Mouse (Mus musculus): Measurements from ENCODE around the gene 4930469K13Rik. TPM values are rescaled to one million over a fixed set of nuclear protein-coding genes. Genes with fewer than 3 reads are reported as not detected.

4930469K13Rik gene
- polyA plus RNA-seq, 1 experiment from 2014 or later = 0.23 TPM

DNA sequence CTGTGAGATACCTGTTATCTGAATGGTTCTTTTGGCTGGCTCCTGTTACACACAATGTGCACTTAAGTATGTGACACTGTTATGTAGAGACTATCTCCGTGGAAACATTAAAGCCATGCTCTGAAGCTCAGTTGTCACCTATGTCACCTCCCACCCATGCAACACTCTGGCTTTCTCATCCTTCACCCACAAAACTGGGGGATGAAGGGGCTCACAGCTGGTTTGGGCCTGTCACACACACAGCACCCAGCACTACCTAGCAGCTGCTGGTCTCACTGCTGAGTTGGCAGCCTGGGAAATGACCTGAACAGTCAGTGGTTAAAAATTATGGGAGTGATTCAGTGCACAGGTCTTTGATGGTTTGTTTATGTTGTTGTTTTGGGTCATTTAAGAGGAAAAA lies 48.3 kb downstream of the 4930469K13Rik start:
- Histone ChIP-seq H3K9ac (no peak overlapping the region), H3K4me1 (no peaks in the 10 kb centered on the region), H3K4me2 (no peak overlapping the region), H3K27ac (no peak overlapping the region), H3K27me3 (replicated peaks) (no peaks in the 10 kb centered on the region), H3K9me3 (no peaks in the 10 kb centered on the region), H3K4me3 (replicated peaks) (no peak overlapping the region), H3K36me3 (no peaks in the 10 kb centered on the region)
- 80% methylated on average over 1 of the region's 1 CpGs for WGBS
- ATAC-seq (ENCODE audit: insufficient read depth, low FRiP score, low read depth) = no peak

DNA sequence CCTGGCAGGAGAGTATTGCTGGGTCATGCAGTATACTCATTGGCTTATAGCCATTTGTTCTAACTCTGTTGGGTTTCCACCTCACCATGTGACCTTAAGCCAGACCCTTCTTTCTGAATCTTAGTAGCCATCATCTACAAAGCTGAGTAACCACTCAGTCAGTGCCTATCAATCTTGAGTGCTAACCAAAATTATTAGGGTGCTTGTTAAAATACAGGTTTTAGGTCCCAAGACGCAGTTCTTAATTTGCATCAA lies 49.3 kb downstream of the 4930469K13Rik start:
- no peak overlapping the region for H3K9ac ChIP-seq
- no peaks in the 10 kb centered on the region for H3K27me3 ChIP-seq (replicated peaks)
- no peak overlapping the region for H3K4me2 ChIP-seq
- H3K4me1 ChIP-seq = no peaks in the 10 kb centered on the region
- no peaks in the 10 kb centered on the region for H3K9me3 ChIP-seq
- no peak overlapping the region for H3K27ac ChIP-seq
- WGBS = 92% methylated on average over 1 of the region's 1 CpGs
- H3K36me3 ChIP-seq = no peaks in the 10 kb centered on the region
- H3K4me3 ChIP-seq (replicated peaks) = no peak overlapping the region
- no peak for ATAC-seq (ENCODE audit: insufficient read depth, low FRiP score, low read depth)

GRCm38 (mm10) chr11:34048375-34049124 lies 49.8 kb downstream of the 4930469K13Rik start:
- no peak overlapping the region for H3K27ac ChIP-seq
- no peaks in the 10 kb centered on the region for H3K9me3 ChIP-seq
- H3K4me3 ChIP-seq (replicated peaks) = no peak overlapping the region; the same call in 1 of the 2 replicates
- no peak overlapping the region for H3K9ac ChIP-seq
- ATAC-seq (ENCODE audit: insufficient read depth, low FRiP score, low read depth) = no peak
- H3K27me3 ChIP-seq (replicated peaks) = no peaks in the 10 kb centered on the region
- H3K4me1 ChIP-seq = no peaks in the 10 kb centered on the region
- WGBS = 84% methylated on average over 8 of the region's 8 CpGs
- H3K36me3 ChIP-seq = no peaks in the 10 kb centered on the region
- H3K4me2 ChIP-seq = no peak overlapping the region

GRCm38 (mm10) chr11:34047542-34047937 lies 50.8 kb downstream of the 4930469K13Rik start:
- Histone ChIP-seq H3K9ac (no peak overlapping the region), H3K36me3 (no peaks in the 10 kb centered on the region), H3K4me3 (replicated peaks) (peak overlapping the region; percentile 11; the same call in 1 of the 2 replicates), H3K4me2 (no peak overlapping the region), H3K4me1 (no peaks in the 10 kb centered on the region), H3K9me3 (no peaks in the 10 kb centered on the region), H3K27ac (no peak overlapping the region), H3K27me3 (replicated peaks) (no peaks in the 10 kb centered on the region)
- no peak for ATAC-seq (ENCODE audit: insufficient read depth, low FRiP score, low read depth)
- WGBS = 76% methylated on average over 5 of the region's 5 CpGs

DNA sequence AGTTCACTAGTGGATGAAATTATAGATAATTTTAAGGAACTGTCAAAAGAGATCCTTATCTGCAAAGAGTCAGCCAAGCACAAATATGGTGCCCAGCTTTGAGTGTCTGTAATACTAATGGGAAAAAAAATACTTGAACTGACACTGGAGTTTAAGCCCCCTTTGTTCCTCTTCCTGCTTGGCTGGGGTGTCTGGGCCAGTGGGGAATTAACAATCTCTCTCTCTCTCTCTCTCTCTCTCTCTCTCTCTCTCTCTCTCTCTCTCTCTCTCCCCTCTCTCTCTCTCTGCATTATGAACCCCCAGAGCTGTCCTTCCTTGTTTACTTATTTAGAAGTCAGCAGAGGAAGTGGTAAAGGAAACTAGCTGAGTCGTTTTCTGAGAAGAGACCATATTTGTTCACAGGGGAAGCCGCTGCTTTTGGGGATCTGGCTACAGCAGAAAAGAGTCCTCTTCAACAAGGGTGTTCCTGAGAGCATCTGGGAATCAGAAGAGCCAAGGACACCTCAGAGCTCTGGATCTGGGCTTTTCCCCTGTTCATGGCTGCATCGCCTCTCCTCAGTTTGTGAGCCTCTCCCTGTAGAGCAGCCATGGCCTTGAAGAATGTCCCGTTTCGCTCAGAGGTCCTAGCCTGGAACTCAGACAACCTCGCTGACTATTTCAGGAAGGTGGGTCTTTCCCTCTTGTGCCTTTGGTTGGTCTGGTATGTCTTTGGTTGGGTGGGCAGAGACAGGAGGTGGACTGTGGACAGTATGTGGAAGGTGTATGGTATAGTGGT lies 51.4 kb downstream of the 4930469K13Rik start, which contains the start of gene Lcp2:
TSS of gene Lcp2 (plus strand) at position 154 of the 775 bp plus-strand sequence.
- Histone ChIP-seq H3K4me1 (no peaks in the 10 kb centered on the region), H3K36me3 (no peaks in the 10 kb centered on the region), H3K4me3 (replicated peaks) (peak within 1 kb of the TSS; percentile 11; the same call in 1 of the 2 replicates), H3K9me3 (no peaks in the 10 kb centered on the region), H3K9ac (no peak within 1 kb of the TSS), H3K27me3 (replicated peaks) (no peaks in the 10 kb centered on the region), H3K4me2 (no peak within 1 kb of the TSS), H3K27ac (no peak within 1 kb of the TSS)
- 63% methylated on average over 6 of the region's 6 CpGs for WGBS
- ATAC-seq (ENCODE audit: insufficient read depth, low FRiP score, low read depth) = no peak

GRCm38 (mm10) chr11:34042808-34043207 lies 55.5 kb downstream of the 4930469K13Rik start:
- 57% methylated on average over 1 of the region's 1 CpGs for WGBS
- no peak for ATAC-seq (ENCODE audit: insufficient read depth, low FRiP score, low read depth)

GRCm38 (mm10) chr11:34040061-34040460 lies 58.3 kb downstream of the 4930469K13Rik start:
- Histone ChIP-seq H3K9me3 (no peaks in the 10 kb centered on the region), H3K36me3 (no peaks in the 10 kb centered on the region), H3K27ac (no peak overlapping the region), H3K27me3 (replicated peaks) (no peaks in the 10 kb centered on the region), H3K4me2 (no peak overlapping the region), H3K4me3 (replicated peaks) (no peak overlapping the region), H3K4me1 (no peaks in the 10 kb centered on the region), H3K9ac (no peak overlapping the region)
- WGBS = 74% methylated on average over 5 of the region's 5 CpGs
- no peak for ATAC-seq (ENCODE audit: insufficient read depth, low FRiP score, low read depth)

More at GRCm38 (mm10) chr11:34042808-34043207, 55.5 kb downstream of the 4930469K13Rik start:
- no peak overlapping the region for H3K9ac ChIP-seq
- H3K9me3 ChIP-seq = no peaks in the 10 kb centered on the region
- no peaks in the 10 kb centered on the region for H3K4me1 ChIP-seq
- H3K36me3 ChIP-seq = no peaks in the 10 kb centered on the region
- no peak overlapping the region for H3K4me3 ChIP-seq (replicated peaks)
- H3K27ac ChIP-seq = no peak overlapping the region
- no peaks in the 10 kb centered on the region for H3K27me3 ChIP-seq (replicated peaks)
- H3K4me2 ChIP-seq = no peak overlapping the region

DNA sequence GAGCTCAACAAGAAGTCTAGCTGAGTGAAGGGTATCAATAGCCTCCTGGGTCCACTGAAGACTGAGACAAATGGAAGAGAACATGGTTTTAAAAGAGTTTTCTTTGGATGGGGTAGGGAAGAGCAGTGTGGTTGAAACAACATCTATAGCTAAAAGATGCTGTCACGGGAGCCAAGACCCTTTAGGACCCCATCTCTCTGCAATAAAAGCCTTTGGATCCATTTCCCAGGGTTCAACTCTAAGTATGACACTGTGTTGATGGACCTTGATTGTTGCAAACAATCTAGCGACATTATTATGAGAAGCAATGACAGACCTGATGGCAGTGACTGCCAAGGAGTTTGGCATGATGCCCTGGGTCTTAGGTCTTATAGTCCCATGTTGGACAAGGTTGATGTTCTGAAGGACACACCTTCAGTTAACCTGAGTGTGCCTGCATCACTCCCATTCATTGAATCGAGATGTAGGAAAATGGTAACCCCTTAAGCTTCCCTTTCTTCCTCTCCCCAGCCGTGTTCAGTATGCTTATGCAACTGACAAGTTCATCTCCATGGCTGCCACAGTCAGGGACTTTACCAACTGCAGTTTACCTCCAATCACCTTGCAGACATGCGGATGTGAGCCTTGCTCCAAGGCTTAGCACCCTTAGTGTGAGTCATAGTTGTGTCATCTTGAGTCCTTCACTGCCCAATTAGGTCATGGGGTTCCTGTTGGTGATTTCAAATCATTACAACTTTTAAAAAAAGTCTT lies 62.3 kb downstream of the 4930469K13Rik start:
- no peak for ATAC-seq (ENCODE audit: insufficient read depth, low FRiP score, low read depth)
- Histone ChIP-seq H3K9ac (no peak overlapping the region), H3K27me3 (replicated peaks) (no peaks in the 10 kb centered on the region), H3K4me1 (no peaks in the 10 kb centered on the region), H3K9me3 (no peaks in the 10 kb centered on the region), H3K27ac (no peak overlapping the region), H3K4me2 (no peak overlapping the region), H3K4me3 (replicated peaks) (no peak overlapping the region), H3K36me3 (no peaks in the 10 kb centered on the region)
- WGBS = 72% methylated on average over 5 of the region's 5 CpGs

DNA sequence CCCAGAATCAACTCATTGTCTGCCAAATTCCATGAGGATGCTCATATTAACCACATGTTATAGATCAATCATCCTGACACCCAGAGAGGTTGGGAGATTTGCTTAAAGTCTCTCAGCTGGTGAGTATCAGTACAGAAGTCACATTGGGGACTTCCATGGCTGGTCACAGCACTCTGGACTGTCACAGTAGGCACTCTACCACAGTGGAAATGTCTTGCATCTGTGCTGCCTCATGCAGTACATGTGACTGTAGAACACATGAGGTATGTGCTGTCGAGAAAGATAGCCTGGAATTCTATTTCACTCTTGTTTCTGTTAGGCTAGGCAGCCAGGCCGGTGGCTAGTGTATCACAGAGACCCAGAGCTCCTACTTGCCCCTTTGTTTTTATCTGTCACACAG lies 63.6 kb downstream of the 4930469K13Rik start:
- Histone ChIP-seq H3K4me1 (no peaks in the 10 kb centered on the region), H3K9ac (no peak overlapping the region), H3K4me3 (replicated peaks) (no peak overlapping the region), H3K27me3 (replicated peaks) (no peaks in the 10 kb centered on the region), H3K4me2 (no peak overlapping the region), H3K27ac (no peak overlapping the region), H3K36me3 (no peaks in the 10 kb centered on the region), H3K9me3 (no peaks in the 10 kb centered on the region)
- 83% methylated on average over 2 of the region's 2 CpGs for WGBS
- ATAC-seq (ENCODE audit: insufficient read depth, low FRiP score, low read depth) = no peak

GRCm38 (mm10) chr11:34034008-34034505 lies 64.3 kb downstream of the 4930469K13Rik start:
- Histone ChIP-seq H3K36me3 (no peaks in the 10 kb centered on the region), H3K4me1 (no peaks in the 10 kb centered on the region), H3K4me2 (no peak overlapping the region), H3K27ac (no peak overlapping the region), H3K27me3 (replicated peaks) (no peaks in the 10 kb centered on the region), H3K9ac (no peak overlapping the region), H3K4me3 (replicated peaks) (no peak overlapping the region), H3K9me3 (no peaks in the 10 kb centered on the region)
- WGBS = 88% methylated on average over 5 of the region's 5 CpGs
- no peak for ATAC-seq (ENCODE audit: insufficient read depth, low FRiP score, low read depth)

DNA sequence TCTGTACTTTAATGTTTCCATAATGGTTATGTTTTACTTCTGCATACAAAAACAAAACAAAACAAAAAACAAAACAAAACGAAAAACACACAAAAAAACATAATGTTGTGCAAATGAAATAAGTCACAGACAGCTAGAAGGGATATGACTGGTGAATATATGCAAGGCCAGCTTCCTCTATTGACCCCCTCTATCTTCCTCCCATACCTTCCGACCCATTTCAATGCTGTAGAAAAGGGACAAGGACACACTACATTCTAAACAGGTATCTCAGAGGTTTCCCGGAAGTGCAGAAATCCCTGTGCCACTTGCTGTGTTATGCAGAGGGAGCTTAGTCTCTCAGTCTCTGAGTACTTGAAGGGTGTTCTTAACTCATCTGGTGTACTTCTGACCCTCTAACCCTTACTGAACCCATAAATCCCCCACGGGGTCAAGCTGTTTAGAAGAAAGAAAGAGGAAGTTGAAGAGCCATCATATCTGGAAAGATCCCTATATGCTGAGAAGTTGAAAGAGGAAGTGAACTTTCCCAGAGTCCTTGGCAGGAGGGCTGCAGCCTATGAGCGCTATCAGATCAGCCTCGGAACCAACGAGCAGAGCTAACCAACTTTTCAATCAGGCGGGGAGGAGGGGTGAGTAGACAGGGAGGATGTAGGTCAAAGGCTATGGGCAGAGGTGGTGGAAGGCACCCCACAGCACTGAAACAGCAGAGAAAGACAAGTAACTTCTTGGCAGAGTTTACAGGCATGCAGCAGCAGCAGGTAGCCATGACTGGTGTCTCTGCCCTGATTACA lies 67.1 kb downstream of the 4930469K13Rik start:
- Histone ChIP-seq H3K36me3 (no peaks in the 10 kb centered on the region), H3K4me3 (replicated peaks) (no peak overlapping the region), H3K9ac (no peak overlapping the region), H3K27ac (no peak overlapping the region), H3K4me2 (0 out of 2 replicates have a peak overlapping the region, but pooled peaks have one; percentile 8), H3K4me1 (no peaks in the 10 kb centered on the region), H3K27me3 (replicated peaks) (no peaks in the 10 kb centered on the region), H3K9me3 (no peaks in the 10 kb centered on the region)
- 46% methylated on average over 8 of the region's 8 CpGs for WGBS
- ATAC-seq (ENCODE audit: insufficient read depth, low FRiP score, low read depth) = no peak

All from stomach, embryonic 15.5 days (tissue).